Mouse (Mus musculus): Measurements from ENCODE around the gene Kif2c.

GRCm38 (mm10) chr4:117190660-117191059 lies 8.2 kb upstream of the Kif2c start:
- TF ChIP-seq CTCF (IDR thresholded peaks at IDR 0.05; ENCODE audit: low read depth, low read length) (no peak), GATA1 (IDR thresholded peaks at IDR 0.05; ENCODE audit: borderline replicate concordance, low read length) (no peak), POLR2AphosphoS5 (IDR thresholded peaks at IDR 0.05; ENCODE audit: insufficient replicate concordance, low read depth, low read length) (no peak), TAL1 (conservative IDR thresholded peaks at IDR 0.05; ENCODE audit: low read depth, low read length) (no peak), GATA2 (IDR thresholded peaks at IDR 0.05; ENCODE audit: borderline replicate concordance, low read depth, low read length) (no peak)

All from G1E (cell line).